Mouse (Mus musculus) adrenal gland, adult 2 months (tissue): ENCODE data around the gene Zfp462. TPM values are rescaled to one million over a fixed set of nuclear protein-coding genes. Genes with fewer than 3 reads are reported as not detected.
"Not testable (repeated sequence)": the region's sequence is repeated elsewhere in the genome, so short reads cannot be mapped to it uniquely, and the experiment has no call there.

Experiments used
- DNase-seq: peaks from one replicate; pipeline ENCODE4 v3.0.0; 2021
- polyA plus RNA-seq: library from polyadenylated mRNA; depleted of rRNA; stranded (reverse); fragments of >200 nt; gene quantifications from 2 replicates; pipeline ENCODE4 v1.2.3, GENCODE M21; 2012
- total RNA-seq, 2 experiments: library from RNA; stranded (reverse); gene quantifications; 2 replicates each; pipeline ENCODE4 v1.2.3; 2021

Gene Zfp462
- total and polyA plus RNA-seq, 3 experiments: 13.7 to 41.1 (median 36.5) TPM

DNA sequence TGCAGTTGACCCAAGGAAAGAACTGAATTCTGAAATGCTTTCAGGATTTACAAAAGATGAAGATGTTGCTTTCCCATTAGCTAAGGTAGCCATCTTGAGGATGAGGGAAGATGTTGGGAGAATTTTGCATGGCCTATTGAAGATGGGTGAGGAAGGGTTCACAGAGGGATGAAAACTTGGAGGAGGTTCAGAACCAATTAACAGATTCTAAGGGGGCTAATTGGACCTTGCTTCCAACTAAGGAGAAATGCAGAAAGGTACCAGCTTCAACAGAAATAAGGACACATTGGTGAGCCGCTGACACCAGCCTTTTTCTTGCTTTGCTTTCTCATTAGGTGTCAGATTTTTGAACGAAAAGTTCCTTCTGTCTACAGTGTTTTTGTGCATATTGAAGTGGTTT lies 6.0 kb downstream of the Zfp462 start:
- no peak for DNase-seq

- DNase-seq: no peak
These were observed 9.0 kb downstream of the Zfp462 start for GRCm38 (mm10) chr4:54953657-54954395.

DNA sequence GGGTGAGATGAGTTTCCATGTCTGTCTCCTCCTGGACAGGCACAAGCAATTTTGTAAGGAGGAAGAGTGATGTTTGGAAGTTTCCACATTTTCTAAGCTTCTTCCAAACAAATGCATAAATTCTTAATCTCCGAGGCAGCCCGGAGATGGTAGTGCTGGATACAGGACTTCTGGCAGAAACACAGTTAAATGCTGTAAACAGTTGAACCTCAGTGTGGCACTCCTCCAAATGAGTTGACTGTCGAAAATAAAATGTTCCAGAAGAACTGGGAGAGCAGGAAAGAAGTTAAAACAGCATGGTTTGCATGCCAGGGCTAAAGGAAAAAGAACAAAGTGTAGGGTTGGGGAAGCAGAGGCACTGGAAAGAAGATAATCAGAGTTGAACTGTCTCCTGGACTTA lies 9.6 kb downstream of the Zfp462 start:
- DNase-seq: no peak

DNA sequence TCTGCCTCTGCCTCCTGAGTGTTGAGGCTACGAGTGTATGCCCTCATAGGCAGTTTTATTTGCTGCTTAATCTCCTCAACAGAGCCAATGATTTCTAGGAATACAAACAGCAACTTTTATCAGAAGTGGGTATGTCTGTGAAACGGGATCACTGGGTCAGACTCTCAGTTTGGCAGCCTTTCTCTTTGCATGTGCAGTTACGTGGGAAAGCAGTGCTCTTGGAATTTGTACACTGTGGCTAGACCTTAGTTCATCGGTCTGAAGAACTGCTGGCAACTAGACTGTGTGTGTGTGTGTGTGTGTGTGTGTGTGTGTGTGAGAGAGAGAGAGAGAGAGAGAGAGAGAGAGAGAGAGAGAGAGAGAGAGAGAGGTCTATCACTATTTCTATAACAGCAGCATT lies 15.9 kb downstream of the Zfp462 start:
- no peak for DNase-seq

- no peak for DNase-seq
These were observed 17.3 kb downstream of the Zfp462 start for GRCm38 (mm10) chr4:54962141-54962540.

DNA sequence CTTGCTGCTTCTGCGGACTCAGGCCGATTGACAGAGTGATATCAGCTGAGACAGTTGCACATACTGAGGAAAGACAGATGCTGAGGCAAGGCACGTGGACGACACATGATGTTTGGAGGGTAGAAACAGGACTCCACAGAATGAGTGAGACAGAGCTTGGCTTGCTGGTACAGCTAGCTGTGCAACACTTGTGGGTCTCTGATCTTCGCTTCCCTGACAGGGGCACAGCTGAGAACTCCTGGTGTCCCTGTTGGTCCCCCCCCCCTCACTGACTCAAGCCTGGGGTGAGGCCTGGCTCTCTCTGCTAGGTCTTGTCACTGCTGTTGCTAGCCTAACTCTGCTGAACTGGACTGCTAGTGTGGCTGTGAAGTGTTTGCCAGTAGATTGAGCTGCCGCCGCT lies 18.7 kb downstream of the Zfp462 start:
- DNase-seq: no peak

DNA sequence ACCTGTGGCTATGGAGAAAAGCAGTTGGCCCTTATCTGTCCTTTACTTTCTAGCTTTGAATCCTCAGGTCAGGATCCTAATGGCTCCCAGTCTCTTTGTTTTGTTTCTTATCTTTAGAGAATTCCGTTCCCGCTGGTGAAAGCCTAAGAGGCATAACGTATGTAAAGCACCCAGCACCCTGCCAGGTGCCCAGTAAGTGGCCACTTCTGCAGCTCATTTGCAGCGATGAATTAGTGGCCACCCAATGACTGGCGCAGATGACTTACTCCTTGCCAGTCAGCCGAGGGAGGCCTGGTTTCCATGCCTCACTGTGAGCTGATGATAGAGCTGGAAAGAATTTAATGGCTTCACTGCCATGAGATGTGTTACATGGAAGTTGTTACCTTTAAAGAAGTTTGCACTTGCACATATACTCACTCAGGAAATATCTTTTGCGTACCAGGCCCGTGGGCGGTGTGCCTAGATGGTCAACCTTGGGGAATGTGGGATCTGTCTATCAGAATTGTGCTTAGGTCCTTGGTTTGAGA lies 20.4 kb downstream of the Zfp462 start:
- DNase-seq: no peak

DNA sequence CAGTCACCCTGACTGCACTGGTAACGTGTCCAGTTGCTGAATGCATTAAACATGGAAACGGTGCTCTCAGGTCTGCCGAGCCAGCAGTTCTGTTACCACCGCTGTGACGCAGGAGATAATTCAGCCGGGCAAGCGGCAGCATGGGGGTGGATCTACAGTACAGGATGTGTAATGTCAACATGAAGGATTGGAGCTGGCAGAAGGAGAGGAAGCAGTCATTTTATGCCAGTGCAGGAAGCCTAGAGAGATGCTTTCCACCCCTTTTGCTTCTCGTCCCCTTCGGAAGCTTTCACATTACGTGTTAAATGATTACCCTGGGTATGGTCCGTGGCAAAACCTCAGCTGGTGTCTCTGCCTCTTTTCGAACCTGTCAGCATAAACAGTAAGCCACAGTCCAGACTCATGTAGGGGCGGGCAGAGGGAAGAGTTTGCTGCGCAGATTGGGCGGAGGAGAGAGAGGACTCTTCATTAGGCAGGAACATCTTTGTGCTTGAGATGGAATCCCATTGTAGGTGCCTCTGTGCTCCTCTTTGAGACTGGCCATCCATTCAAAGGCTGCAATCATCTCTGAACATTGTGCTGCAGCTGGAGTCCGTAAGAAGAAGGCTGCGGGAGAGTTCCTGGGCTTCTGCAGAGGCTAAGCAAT lies 21.4 kb downstream of the Zfp462 start:
- DNase-seq: peak; percentile 87

DNA sequence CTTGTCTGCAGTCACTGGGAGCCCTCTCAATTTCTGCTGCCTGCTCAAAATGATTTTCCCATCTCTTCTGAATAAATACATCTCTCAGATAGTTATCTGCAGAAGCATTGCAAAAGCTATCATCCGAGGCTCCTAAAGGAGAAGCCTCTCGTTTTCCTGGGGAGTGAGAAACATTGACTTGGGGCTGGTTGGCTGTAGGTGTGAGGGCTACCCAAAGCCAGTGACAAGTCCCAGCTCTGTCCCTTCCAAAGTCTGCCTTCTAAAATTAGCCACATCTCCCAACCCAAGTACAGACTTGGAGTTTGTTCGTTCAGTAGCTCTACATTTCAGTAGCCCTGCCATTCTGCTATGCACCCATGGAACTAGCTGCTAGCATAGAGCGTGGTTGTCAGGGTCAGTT lies 22.3 kb downstream of the Zfp462 start:
- no peak for DNase-seq

DNA sequence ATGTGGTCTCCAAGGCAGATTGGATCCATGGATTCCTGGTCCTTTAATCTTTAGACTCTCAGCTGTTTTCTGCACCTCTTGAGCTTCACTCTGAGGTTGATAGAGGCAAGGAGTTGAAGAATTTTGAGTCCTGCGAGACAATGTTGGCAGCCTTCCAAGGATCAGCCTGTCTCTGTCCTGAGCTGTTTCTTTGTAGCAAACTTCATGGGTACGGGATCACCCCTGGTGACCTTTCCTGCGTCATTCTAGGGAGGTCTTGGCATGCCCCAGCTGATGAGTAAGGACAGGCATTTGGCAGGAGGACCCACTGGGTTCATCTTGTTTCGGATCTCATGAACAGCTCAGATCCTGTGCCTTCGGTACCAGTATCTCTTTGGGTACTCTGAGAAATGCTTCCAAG lies 22.9 kb downstream of the Zfp462 start:
- peak; percentile 90 for DNase-seq

DNA sequence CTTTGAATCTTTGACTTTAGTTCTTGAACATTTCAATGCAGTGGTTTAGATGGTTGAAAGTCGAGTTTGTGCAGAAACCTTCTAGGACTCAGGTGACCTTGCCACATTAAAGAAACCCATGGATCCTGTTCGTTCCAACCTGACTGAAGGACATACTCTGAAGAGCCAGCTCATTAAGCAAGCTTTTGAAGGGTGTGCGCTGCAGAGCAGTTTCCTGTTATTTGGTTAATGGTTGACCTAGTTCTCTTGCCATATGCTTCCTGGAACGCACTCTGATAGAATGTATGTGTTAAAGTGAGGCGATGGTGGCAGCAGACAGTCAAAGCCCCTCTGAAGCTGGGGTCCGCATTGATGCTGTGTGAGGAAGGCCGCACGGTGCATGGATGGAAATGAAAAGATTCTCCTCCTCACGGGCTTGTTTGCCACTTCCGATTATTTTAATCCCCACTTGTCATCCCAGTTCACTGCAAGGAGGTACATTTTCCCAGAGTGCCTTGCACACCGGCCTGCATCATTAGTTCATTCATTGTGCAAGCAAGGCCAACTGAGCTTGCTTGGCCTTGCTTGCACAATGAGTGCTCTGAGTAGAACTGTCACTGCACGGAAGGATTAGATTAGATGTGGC lies 24.9 kb downstream of the Zfp462 start:
- no peak for DNase-seq

DNA sequence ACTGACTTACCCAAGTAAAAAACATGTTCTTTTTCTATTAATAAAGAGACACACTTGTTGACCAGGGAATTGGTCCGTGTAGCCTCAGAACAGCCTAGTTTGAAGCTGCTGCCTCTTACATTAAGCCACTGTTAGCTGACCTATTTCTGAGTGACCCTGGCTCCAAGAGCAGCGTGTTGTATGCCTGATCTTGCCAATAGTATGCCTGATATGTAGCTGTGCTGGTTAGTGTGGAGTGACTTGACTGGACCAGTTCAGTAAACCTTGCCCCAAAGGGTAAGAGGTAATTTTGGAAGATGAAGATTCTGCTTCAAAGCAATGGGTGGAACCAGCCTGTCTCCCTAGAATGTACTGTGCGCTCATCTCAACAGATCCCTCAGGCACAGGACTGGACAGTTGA lies 26.5 kb downstream of the Zfp462 start:
- DNase-seq: peak; percentile 43

DNA sequence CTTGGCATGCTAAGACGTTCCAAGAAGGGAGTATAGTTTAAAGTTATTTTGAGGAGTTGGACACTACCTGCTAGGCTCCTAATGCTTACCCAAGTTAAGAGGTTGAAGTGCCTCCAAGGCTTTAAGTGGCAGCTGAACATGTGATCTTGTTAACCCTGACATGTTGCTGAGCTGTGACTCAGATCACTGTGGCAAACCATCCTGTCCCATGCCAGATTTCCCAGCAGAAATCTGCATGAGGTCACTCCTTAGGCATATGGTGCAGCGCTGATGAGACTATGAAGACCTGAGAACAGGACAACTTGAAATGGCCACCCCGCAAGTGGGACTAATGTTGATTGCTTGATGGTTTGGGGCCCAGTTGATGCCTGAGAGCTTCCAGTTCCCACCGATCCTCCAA lies 27.2 kb downstream of the Zfp462 start:
- peak; percentile 69 for DNase-seq

DNA sequence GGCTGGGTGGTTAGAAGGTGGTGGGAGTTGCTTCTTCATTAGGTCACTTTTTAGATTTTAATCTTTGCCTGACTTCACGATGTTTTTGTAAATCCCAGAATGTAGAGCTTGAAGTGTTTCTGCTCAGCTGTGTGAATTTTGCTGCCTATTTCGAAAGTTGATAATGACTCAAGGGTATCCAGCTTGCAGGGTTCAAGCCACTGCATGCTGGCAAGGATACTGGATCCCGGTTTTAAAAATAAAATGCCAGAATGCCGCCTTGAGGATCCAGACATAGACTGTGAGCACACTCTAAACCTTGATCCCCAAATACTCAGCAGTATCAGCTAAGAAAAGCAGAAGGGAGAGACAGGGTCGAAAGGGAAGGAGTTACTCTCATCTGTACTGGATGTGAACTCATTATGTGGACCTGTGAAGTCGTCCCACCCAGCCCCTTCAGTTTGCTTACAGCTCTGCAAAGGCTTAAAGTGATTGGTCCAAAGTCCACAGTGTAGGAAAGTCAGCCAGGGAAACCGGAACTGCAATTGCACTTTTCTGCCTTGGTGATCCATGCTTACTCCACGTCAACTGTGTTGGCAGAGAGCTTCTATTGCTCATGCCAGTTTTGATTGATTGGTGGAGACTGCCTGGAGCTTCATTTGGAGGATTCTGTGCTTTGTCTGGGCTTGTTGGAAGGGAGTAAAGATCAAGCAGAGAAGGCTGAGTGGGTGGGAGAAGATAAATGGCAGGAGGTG lies 28.1 kb downstream of the Zfp462 start:
- peak; percentile 73 for DNase-seq

DNA sequence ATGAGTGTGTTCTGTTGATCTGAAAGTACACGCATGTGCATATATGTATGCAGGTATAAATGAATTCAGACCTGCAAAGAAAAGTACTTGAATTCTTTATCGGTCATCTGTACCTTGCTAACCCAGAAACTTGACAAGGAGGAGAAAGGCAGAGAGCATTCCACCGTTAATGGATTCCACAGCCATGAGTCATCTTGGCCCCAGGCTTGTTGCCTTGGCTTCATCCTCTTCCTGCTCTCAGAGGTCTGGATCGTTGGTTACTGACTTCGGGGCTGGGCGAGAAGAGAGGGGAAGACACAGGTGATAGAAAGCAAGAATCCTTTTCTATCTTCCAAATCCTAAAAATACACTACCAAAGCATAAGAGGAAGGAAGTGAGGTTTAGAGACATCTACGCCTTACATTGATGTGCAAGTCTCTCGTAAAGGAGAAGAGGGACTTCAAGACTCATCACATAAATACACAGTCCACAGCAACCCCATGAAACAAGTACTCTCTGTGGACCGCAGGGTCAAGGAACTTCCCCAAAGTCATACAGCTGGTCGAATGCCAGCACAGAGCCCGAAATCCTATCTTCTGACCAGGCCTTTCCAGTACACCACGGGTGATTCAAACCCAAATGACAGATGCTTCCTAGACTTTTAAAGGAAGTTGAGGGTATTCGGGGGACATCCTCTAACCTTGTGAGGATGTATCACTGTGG lies 35.1 kb downstream of the Zfp462 start:
- DNase-seq: peak; percentile 80

DNA sequence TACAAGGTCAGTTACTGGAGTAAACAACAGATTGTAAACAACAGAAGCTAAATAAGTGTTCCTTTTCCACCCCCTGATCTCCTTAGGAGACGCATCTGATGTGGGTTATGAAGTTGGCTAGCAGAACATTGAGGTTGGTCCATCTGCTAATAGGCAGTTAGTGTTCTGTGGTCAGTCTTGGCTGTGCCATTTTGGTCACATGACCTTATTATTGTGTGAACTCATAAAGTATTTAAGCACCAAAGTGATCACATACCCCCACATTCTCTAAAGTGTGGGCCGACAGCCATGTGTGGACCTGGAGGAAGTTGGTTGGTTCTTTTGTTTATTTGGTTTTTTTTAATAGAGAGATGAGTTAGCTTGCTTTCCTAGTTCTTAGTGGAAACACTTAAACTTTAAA lies 39.7 kb downstream of the Zfp462 start:
- DNase-seq: no peak

DNA sequence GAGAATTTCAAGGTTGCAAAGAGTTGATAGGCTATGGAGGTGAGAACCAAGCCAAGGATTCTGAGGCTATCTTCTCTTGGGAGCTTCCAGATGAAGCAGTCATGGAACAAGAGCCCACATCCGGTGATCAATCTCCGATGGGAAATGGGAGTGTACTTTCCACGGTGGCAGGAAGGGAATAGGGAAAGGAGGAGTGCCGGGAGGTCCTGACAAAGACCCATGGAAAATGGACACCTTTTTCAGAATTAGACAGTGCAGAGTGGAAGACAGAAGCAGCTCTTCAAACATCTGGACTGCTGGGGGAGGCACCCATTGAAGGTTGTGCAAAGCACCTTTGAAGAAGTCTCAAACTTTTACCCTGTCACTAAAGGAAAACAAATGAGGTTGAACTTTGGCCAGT lies 41.8 kb downstream of the Zfp462 start:
- DNase-seq: no peak

- no peak for DNase-seq
These were observed 42.4 kb downstream of the Zfp462 start for GRCm38 (mm10) chr4:54987256-54987655.

- DNase-seq: no peak
These were observed 43.1 kb downstream of the Zfp462 start for GRCm38 (mm10) chr4:54987926-54988325.

GRCm38 (mm10) chr4:54991973-54992372 lies 47.1 kb downstream of the Zfp462 start:
- no peak for DNase-seq

GRCm38 (mm10) chr4:54993001-54993400 lies 48.2 kb downstream of the Zfp462 start:
- DNase-seq: not testable (repeated sequence)

GRCm38 (mm10) chr4:54995258-54995657 lies 50.4 kb downstream of the Zfp462 start:
- DNase-seq: no peak
